Mouse (Mus musculus): ENCODE data around the gene Atat1. TPM values are rescaled to one million over a fixed set of nuclear protein-coding genes. Genes with fewer than 3 reads are reported as not detected.

Atat1 gene
- total RNA-seq, 2 experiments from 2014 or later: 285 to 292 TPM

DNA sequence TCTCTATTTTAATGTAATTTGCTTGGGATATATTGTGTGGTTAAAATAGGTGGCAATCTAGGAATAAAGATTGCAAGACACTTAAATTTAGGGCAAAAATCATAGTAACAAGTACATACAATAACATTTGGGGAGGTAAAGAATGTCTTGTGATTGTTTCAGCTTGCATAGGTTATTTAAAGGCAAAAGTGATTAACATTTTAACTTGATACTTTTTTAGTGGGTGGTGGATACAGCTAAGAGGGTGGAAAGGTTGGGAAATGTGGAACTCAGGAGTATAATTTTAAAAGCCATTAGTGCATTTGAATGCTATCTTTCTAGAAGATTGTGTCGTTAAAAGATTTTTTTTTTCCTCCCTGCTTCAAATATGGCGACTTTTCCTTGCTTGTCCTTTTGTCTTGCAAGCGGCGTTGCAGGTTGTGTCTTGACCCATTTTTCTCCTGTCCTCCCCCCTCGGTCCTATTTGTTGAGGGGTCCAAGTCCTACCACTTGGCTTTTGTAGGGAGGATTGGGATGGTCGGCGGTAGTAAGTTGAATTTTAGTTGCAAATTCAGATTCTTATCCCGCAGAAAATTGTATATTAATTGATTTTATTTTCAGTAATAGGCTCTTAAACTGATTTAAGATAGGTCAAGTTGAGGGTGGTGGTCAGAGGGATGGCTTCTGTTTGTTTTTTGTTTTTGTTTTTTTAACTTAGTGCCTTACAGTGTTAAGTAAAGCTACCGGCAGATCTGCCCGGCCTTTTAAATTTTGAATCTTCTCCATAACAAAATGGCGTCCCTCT is 8.6 kb upstream of the Atat1 start:
- peak; percentile 48 for DNase-seq
- intact Hi-C loops (cut with DNase I): no loop called here

DNA sequence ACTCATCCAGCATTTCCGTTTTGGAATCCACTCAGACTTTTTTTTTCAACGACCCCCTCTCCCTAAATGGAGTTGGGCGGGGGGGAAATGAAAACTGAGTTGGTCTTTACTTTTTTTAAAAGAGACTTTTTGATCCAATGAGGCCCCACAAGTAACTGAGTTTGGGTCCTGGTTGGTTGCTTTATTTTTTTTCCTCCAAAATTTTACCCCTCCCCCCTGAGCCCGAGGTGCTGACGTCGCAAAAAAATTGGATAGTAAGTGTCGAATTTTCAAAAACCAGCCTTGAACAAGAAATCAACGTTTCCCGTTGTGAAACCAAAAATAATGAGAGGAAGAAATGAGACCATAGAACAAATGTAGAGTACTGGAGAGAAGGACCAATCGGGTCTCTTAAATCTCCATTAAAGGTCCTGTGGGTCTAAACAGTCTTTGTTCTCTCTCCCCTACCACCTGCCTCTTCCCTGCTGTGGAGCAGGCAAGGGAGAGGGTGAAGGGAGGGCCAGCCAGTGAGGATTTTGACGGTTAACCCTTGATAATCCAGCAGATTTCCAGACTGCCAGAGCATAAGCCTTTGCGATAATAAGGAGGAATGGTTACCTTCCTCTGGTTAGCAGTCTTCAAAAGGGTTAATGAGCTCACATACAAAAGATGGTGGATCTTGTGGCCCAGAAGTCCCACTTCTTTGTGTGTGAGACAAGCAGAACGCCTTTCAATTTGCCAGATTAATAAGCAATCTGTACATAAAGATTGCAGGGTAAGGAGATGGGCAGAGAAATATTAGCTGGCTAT is 7.8 kb upstream of the Atat1 start:
- peak; percentile 72 for DNase-seq
- intact Hi-C loops (cut with DNase I): no loop called here

GRCm38 (mm10) chr17:35917143-35917462 is 7.2 kb upstream of the Atat1 start:
- DNase-seq: no peak
- intact Hi-C loops (cut with DNase I): no loop called here

DNA sequence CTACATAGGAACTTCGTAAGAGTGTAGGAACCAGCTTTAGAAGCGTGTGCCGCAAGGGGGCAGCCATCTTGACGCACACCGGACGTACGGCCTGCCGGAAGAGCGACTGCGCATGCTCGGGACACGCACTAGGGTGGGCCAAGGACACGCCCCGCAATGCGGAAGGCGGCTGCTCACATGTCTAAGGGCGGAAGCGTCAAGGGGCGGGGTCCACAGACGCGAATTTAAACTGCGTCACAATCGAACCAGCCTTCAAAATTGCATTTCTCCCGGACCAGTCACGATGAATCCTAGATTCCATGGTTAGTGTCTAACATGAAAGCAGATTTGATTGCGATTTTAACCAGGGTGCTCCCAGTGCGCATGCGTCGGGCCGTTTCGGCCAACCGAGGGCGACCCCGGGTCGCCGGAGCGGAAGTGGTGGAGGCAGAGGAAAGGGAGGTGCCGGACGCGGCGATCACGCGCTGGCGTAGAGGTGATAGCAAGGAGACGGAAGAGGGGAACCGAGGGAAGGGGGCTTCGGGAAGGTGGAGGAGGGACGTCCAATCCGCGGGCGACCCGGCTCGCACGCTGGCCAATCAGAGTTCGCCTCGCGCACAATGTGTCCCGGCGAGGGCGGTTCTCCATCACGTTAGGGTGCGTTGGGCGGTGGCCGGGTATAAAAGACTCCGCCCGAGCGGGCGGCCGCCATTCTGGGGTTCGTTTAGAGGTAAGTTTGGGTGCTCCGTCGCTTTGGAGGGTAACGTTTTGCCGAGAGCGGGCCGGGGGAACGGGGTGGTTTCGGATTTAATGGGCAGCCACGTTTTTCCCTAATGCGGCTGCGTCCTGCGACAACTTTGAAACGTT is 6.6 kb upstream of the Atat1 start, which contains the start of the genes Mrps18b and Ppp1r10:
Mrps18b (minus strand) TSS at position 93 of the 846 bp plus-strand sequence.
Ppp1r10 (plus strand) TSS at position 138 of the 846 bp plus-strand sequence.
- intact Hi-C loops (cut with DNase I): no loop called here
- DNase-seq: peak; percentile 99

- intact Hi-C loops (cut with DNase I): no loop called here
- DNase-seq: no peak
Measured at GRCm38 (mm10) chr17:35915538-35916296, 5.8 kb upstream of the Atat1 start.

- no peak for DNase-seq
- intact Hi-C loops (cut with DNase I): no loop called here
Measured at GRCm38 (mm10) chr17:35914975-35915374, 5.1 kb upstream of the Atat1 start.

GRCm38 (mm10) chr17:35909186-35909918 is 523 bp downstream of the Atat1 start:
- DNase-seq: peak; percentile 35

DNA sequence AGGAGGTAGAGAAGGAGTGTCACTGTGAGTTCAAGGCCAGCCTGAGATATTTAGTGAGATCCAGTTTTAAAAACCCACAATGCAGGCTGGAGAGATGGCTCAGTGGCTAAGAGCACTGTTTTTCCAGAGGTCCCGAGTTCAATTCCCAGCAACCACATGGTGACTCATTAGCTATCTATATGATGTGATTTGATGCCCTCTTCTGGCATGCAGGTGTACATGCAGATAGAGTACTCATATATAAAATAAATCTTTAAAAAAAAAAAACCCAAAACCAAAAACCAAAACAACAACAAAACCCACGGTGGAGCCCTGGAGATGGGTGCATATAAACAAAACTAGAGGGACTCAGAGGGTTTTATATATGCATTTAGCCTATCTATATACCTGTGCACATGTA is 2.3 kb downstream of the Atat1 start:
- intact Hi-C loops (cut with DNase I): no loop called here
- no peak for DNase-seq

More at GRCm38 (mm10) chr17:35909186-35909918, 523 bp downstream of the Atat1 start:
- intact Hi-C loops (cut with DNase I): no loop called here

- intact Hi-C loops (cut with DNase I): no loop called here
- DNase-seq: no peak
Measured at GRCm38 (mm10) chr17:35905587-35905986, 4.3 kb downstream of the Atat1 start.

- intact Hi-C loops (cut with DNase I): no loop called here
Measured at GRCm38 (mm10) chr17:35903992-35904355, 5.9 kb downstream of the Atat1 start.

GRCm38 (mm10) chr17:35903343-35903991 is 6.4 kb downstream of the Atat1 start:
- intact Hi-C loops (cut with DNase I): no loop called here
- DNase-seq: no peak

More at GRCm38 (mm10) chr17:35903992-35904355, 5.9 kb downstream of the Atat1 start:
- no peak for DNase-seq

DNA sequence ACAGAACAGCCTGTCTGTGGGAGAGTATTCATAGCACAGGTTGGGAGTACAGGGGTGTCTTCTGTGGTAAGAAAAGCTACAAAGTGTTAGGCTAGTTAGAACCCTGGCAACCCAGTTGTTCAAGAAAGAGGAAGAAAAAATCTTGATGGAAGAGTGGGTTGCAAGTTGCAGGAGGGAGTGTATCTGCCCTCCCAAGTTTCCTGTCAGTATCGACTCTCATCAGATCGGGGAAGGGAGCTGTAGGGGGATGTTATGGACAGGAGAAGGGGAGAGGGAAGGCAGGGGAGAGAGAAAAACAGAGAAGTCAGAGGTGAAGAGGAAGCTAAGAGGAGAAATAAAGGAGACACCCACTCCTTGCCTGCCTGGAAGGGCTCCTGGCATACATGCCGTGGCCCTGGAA is 9.2 kb downstream of the Atat1 start:
- DNase-seq: no peak
- intact Hi-C loops (cut with DNase I): no loop called here

- intact Hi-C loops (cut with DNase I): no loop called here
- peak; percentile 34 for DNase-seq
Measured at GRCm38 (mm10) chr17:35897644-35898573, 12.0 kb downstream of the Atat1 start.

- intact Hi-C loops (cut with DNase I): no loop called here
Measured at GRCm38 (mm10) chr17:35896781-35897643, 12.9 kb downstream of the Atat1 start, which contains the start of gene 2310061I04Rik. 2310061I04Rik (minus strand) TSS chr17:35897431.

DNA sequence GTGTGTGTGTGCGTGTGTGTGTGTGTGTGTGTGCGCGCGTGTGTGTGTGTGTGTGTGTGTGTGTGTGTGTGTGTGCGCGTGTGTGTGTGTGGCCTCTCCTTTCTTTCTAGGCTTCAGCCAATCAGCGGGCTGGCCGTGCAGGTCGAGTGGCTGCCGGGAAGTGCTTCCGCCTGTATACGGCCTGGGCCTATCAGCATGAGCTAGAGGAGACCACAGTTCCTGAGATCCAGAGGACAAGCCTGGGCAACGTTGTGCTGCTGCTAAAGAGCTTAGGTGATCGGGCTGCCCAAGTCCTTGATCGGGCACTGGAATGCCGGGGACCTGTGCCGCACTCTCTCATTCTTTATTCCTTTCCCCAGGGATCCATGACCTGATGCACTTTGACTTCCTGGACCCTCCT is 22.1 kb downstream of the Atat1 start:
- intact Hi-C loops (cut with DNase I): no loop called here
- no peak for DNase-seq

More at GRCm38 (mm10) chr17:35896781-35897643, 12.9 kb downstream of the Atat1 start, which contains the start of gene 2310061I04Rik:
- DNase-seq: peak; percentile 94

DNA sequence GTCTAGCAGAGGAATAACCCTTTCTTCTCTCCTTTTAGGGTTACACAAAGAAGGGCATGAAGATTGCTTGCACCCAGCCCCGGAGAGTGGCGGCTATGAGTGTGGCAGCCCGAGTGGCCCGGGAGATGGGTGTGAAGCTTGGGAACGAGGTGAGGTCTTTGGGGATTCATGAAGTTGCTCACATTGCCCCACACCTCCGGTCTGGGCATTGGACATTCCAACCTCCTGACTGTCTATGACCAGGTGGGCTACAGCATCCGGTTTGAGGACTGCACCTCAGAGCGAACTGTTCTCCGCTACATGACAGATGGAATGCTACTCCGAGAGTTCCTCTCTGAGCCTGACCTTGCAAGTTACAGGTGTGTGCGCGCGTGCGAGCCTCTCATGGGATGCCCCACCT is 26.1 kb downstream of the Atat1 start:
- intact Hi-C loops (cut with DNase I): no loop called here
- DNase-seq: no peak

DNA sequence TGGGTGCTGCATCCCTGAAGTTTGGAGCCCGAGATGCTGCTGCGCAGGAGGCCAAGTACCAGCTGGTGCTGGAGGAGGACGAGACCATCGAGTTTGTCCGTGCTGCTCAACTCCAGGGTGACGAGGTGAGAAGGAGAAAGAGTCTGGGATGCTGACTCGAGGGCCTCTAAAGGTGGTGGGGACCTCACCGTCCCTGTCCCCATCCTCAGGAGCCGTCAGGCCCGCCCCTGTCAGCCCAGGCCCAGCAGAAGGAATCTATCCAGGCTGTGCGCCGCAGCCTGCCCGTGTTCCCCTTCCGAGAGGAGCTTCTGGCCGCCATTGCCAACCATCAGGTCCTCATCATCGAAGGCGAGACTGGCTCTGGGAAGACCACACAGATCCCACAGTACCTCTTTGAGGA is 27.0 kb downstream of the Atat1 start:
- no peak for DNase-seq
- intact Hi-C loops (cut with DNase I): no loop called here
